Mouse (Mus musculus): ENCODE measurements around the gene Map3k11. TPM values are rescaled to one million over a fixed set of nuclear protein-coding genes. Genes with fewer than 3 reads are reported as not detected.

The Map3k11 gene
- polyA plus RNA-seq, 1 experiment from 2014 or later = 20.0 TPM

GRCm38 (mm10) chr19:5710581-5710980 is 22.0 kb downstream of the Map3k11 start:
- H3K4me3 ChIP-seq (ENCODE audit: low read depth, low read length) = no peak overlapping the region
- H3K9ac ChIP-seq (replicated peaks; ENCODE audit: low read depth, low read length) = no peak overlapping the region
- peaks cover 19% of the 10 kb centered on the region; the same call in 1 of the 2 replicates for H3K4me1 ChIP-seq (ENCODE audit: control insufficient read depth, insufficient read depth, low read length)
- H3K36me3 ChIP-seq (ENCODE audit: control insufficient read depth, insufficient read depth, low read length) = peaks cover 40% of the 10 kb centered on the region
- no peaks in the 10 kb centered on the region for H3K27me3 ChIP-seq (ENCODE audit: control insufficient read depth, insufficient read depth, low read length)
- 87% methylated on average over 8 of the region's 8 CpGs for WGBS
- no peak overlapping the region for H3K27ac ChIP-seq (ENCODE audit: low read length)
- no peaks in the 10 kb centered on the region for H3K9me3 ChIP-seq (ENCODE audit: control insufficient read depth, low read depth, low read length)
- no peak overlapping the region for H3K4me2 ChIP-seq (replicated peaks; ENCODE audit: low read depth, low read length)
- ATAC-seq (ENCODE audit: insufficient number of reproducible peaks, insufficient read depth, low FRiP score, low read depth) = no peak

DNA sequence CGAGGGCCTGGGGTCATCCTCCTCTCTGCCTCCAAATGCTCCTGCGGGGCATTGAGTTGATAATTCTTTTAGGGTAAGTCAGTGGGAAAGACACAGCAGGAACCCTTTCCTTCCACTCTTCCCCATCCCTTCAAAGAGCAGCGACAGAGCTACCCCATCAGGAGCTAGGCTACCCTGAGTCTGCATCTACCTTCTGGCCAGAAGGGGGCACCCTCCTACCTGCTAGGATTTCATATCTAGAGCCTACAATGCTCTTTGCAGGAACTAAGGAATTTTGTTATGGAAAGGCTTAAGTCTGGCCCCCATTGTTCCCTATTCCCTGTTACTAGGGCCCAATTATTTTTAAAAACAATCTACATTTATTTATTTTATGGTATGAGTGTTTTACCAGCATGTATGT is 22.7 kb downstream of the Map3k11 start:
- peaks cover 14% of the 10 kb centered on the region; the same call in 1 of the 2 replicates for H3K4me1 ChIP-seq (ENCODE audit: control insufficient read depth, insufficient read depth, low read length)
- no peak overlapping the region for H3K4me3 ChIP-seq (ENCODE audit: low read depth, low read length)
- no peak overlapping the region for H3K27ac ChIP-seq (ENCODE audit: low read length)
- no peaks in the 10 kb centered on the region for H3K27me3 ChIP-seq (ENCODE audit: control insufficient read depth, insufficient read depth, low read length)
- WGBS = 21% methylated on average over 3 of the region's 3 CpGs
- H3K9ac ChIP-seq (replicated peaks; ENCODE audit: low read depth, low read length) = no peak overlapping the region
- H3K36me3 ChIP-seq (ENCODE audit: control insufficient read depth, insufficient read depth, low read length) = peaks cover 38% of the 10 kb centered on the region
- H3K9me3 ChIP-seq (ENCODE audit: control insufficient read depth, low read depth, low read length) = no peaks in the 10 kb centered on the region
- no peak overlapping the region for H3K4me2 ChIP-seq (replicated peaks; ENCODE audit: low read depth, low read length)
- ATAC-seq (ENCODE audit: insufficient number of reproducible peaks, insufficient read depth, low FRiP score, low read depth) = no peak

DNA sequence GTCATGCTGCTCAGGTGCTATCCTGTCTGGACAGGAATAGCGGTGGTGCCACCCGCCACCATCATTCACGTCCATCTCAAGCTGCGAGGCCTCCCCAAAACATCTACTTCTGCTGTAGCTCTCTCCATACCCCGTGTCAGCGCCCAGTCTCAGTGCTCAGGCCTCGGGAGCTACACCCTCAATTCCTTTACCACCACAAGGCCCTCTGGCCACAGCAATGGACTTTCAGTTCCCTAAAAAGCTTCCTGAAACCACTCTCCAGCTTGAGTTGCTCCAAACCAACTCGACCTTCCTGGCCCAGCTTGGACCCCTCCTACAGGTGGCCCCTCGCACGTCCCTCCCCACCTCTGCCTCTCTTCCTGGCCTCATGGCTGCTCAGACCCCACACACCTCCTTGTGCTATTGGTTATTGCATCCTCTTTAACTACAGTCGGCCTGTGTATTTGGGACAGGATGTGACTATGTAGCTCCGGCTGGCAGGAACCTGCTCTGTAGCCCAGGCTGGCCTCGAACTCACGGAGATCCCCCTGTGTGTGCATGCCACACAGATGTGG is 23.4 kb downstream of the Map3k11 start:
- no peak overlapping the region for H3K9ac ChIP-seq (replicated peaks; ENCODE audit: low read depth, low read length)

GRCm38 (mm10) chr19:5713255-5713654 is 24.7 kb downstream of the Map3k11 start:
- WGBS = 61% methylated on average over 5 of the region's 5 CpGs
- no peak overlapping the region for H3K4me3 ChIP-seq (ENCODE audit: low read depth, low read length)
- H3K27ac ChIP-seq (ENCODE audit: low read length) = peak overlapping the region; percentile 74
- peaks cover 29% of the 10 kb centered on the region for H3K36me3 ChIP-seq (ENCODE audit: control insufficient read depth, insufficient read depth, low read length)
- H3K4me1 ChIP-seq (ENCODE audit: control insufficient read depth, insufficient read depth, low read length) = peaks cover 14% of the 10 kb centered on the region; the same call in 1 of the 2 replicates
- 0 out of 2 replicates have a peak overlapping the region, but pooled peaks have one; percentile 3 for H3K4me2 ChIP-seq (replicated peaks; ENCODE audit: low read depth, low read length)
- ATAC-seq (ENCODE audit: insufficient number of reproducible peaks, insufficient read depth, low FRiP score, low read depth) = no peak; the same call in 1 of the 2 replicates
- no peaks in the 10 kb centered on the region for H3K27me3 ChIP-seq (ENCODE audit: control insufficient read depth, insufficient read depth, low read length)
- H3K9ac ChIP-seq (replicated peaks; ENCODE audit: low read depth, low read length) = no peak overlapping the region
- no peaks in the 10 kb centered on the region for H3K9me3 ChIP-seq (ENCODE audit: control insufficient read depth, low read depth, low read length)

More for the DNA sequence above, 23.4 kb downstream of the Map3k11 start:
- no peak for ATAC-seq (ENCODE audit: insufficient number of reproducible peaks, insufficient read depth, low FRiP score, low read depth)
- Histone ChIP-seq H3K4me1 (ENCODE audit: control insufficient read depth, insufficient read depth, low read length) (peaks cover 14% of the 10 kb centered on the region; the same call in 1 of the 2 replicates), H3K4me3 (ENCODE audit: low read depth, low read length) (no peak overlapping the region), H3K36me3 (ENCODE audit: control insufficient read depth, insufficient read depth, low read length) (peaks cover 38% of the 10 kb centered on the region), H3K27ac (ENCODE audit: low read length) (no peak overlapping the region), H3K9me3 (ENCODE audit: control insufficient read depth, low read depth, low read length) (no peaks in the 10 kb centered on the region), H3K27me3 (ENCODE audit: control insufficient read depth, insufficient read depth, low read length) (no peaks in the 10 kb centered on the region), H3K4me2 (replicated peaks; ENCODE audit: low read depth, low read length) (no peak overlapping the region)
- WGBS = 90% methylated on average over 14 of the region's 14 CpGs

GRCm38 (mm10) chr19:5713730-5714129 is 25.2 kb downstream of the Map3k11 start:
- Histone ChIP-seq H3K4me2 (replicated peaks; ENCODE audit: low read depth, low read length) (0 out of 2 replicates have a peak overlapping the region, but pooled peaks have one; percentile 3), H3K27me3 (ENCODE audit: control insufficient read depth, insufficient read depth, low read length) (no peaks in the 10 kb centered on the region), H3K9me3 (ENCODE audit: control insufficient read depth, low read depth, low read length) (no peaks in the 10 kb centered on the region), H3K36me3 (ENCODE audit: control insufficient read depth, insufficient read depth, low read length) (peaks cover 29% of the 10 kb centered on the region), H3K4me1 (ENCODE audit: control insufficient read depth, insufficient read depth, low read length) (peaks cover 14% of the 10 kb centered on the region; the same call in 1 of the 2 replicates), H3K9ac (replicated peaks; ENCODE audit: low read depth, low read length) (no peak overlapping the region), H3K27ac (ENCODE audit: low read length) (peak overlapping the region; percentile 74), H3K4me3 (ENCODE audit: low read depth, low read length) (no peak overlapping the region)
- WGBS = 10% methylated on average over 2 of the region's 2 CpGs
- peak; percentile 83 for ATAC-seq (ENCODE audit: insufficient number of reproducible peaks, insufficient read depth, low FRiP score, low read depth)

DNA sequence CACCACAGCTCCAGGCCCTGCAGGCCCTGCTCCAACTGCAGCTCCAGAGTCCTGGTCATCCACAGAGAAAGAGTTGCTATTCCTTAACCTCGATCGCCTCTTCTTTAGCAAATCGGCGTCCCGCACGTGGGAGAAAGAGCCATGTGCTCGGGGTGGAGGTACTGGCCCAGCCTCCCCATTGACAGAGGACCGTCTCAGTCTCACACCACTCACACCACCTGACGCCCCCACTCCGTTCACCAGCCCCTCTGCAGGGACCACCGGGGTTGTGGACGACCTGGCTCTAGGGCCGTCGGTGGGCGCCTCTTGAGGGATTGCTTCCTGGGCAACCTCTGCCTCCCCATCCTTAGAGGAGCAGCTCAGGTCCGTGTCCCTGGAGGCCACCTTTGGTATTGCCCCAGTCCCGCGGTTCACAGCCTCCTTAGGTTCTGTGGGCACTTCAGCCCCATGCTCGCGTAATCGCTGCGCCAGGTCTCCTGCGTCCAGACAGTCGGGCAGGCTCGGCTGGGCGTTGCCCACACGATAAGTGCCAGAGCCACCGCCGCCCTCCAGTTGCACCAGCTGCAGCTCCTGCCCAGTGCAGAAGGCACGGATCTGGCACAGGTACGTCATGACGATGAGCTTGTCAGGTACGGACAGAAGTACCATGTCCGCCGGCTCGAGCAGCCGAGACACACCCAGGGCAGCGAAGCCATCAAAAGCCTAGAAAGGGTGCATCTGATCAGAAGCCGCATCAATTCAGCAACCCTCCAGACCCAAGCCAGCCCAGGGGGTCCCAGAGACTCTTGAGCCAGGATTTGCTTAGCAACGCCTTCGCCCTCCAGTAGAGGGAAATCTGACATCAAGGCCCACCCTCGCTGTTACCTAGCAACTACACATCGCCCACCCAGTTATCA is 27.5 kb downstream of the Map3k11 start:
- Histone ChIP-seq H3K4me3 (ENCODE audit: low read depth, low read length) (no peak overlapping the region), H3K27ac (ENCODE audit: low read length) (no peak overlapping the region), H3K27me3 (ENCODE audit: control insufficient read depth, insufficient read depth, low read length) (no peaks in the 10 kb centered on the region), H3K4me1 (ENCODE audit: control insufficient read depth, insufficient read depth, low read length) (peaks cover 14% of the 10 kb centered on the region; the same call in 1 of the 2 replicates), H3K9me3 (ENCODE audit: control insufficient read depth, low read depth, low read length) (no peaks in the 10 kb centered on the region), H3K4me2 (replicated peaks; ENCODE audit: low read depth, low read length) (no peak overlapping the region), H3K36me3 (ENCODE audit: control insufficient read depth, insufficient read depth, low read length) (peaks cover 41% of the 10 kb centered on the region), H3K9ac (replicated peaks; ENCODE audit: low read depth, low read length) (no peak overlapping the region)
- WGBS = 29% methylated on average over 43 of the region's 43 CpGs
- peak; percentile 33 for ATAC-seq (ENCODE audit: insufficient number of reproducible peaks, insufficient read depth, low FRiP score, low read depth)

- WGBS = 52% methylated on average over 10 of the region's 10 CpGs
- peaks cover 41% of the 10 kb centered on the region for H3K36me3 ChIP-seq (ENCODE audit: control insufficient read depth, insufficient read depth, low read length)
- H3K9ac ChIP-seq (replicated peaks; ENCODE audit: low read depth, low read length) = no peak overlapping the region
- no peaks in the 10 kb centered on the region for H3K27me3 ChIP-seq (ENCODE audit: control insufficient read depth, insufficient read depth, low read length)
- ATAC-seq (ENCODE audit: insufficient number of reproducible peaks, insufficient read depth, low FRiP score, low read depth) = no peak
- H3K4me1 ChIP-seq (ENCODE audit: control insufficient read depth, insufficient read depth, low read length) = peaks cover 14% of the 10 kb centered on the region; the same call in 1 of the 2 replicates
- no peak overlapping the region for H3K27ac ChIP-seq (ENCODE audit: low read length)
- no peak overlapping the region for H3K4me2 ChIP-seq (replicated peaks; ENCODE audit: low read depth, low read length)
- no peaks in the 10 kb centered on the region for H3K9me3 ChIP-seq (ENCODE audit: control insufficient read depth, low read depth, low read length)
- no peak overlapping the region for H3K4me3 ChIP-seq (ENCODE audit: low read depth, low read length)
Observed at GRCm38 (mm10) chr19:5716955-5717354, 28.4 kb downstream of the Map3k11 start.

DNA sequence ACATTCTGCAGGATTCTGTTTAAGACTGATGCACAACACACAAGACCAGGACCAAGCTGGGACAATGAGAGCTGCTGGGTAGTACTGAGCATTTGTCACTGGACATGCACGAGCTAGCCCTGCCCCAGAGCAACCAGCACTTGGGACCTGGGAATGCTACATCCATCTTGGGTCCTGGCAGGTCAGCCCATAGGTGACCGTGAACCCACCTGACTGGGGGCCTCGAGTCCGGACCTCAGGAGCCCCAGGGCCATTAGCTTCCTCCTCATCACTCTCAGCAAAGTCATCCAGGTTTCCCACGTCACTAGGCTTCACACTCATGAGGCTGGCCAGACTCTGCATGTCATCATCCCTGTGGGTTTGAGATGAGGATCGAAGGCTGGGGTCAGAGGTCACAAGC is 32.7 kb downstream of the Map3k11 start:
- Histone ChIP-seq H3K4me2 (replicated peaks; ENCODE audit: low read depth, low read length) (no peak overlapping the region), H3K4me1 (ENCODE audit: control insufficient read depth, insufficient read depth, low read length) (peaks cover 12% of the 10 kb centered on the region), H3K36me3 (ENCODE audit: control insufficient read depth, insufficient read depth, low read length) (peaks cover 43% of the 10 kb centered on the region), H3K9ac (replicated peaks; ENCODE audit: low read depth, low read length) (no peak overlapping the region), H3K4me3 (ENCODE audit: low read depth, low read length) (no peak overlapping the region), H3K9me3 (ENCODE audit: control insufficient read depth, low read depth, low read length) (no peaks in the 10 kb centered on the region), H3K27me3 (ENCODE audit: control insufficient read depth, insufficient read depth, low read length) (no peaks in the 10 kb centered on the region), H3K27ac (ENCODE audit: low read length) (no peak overlapping the region)
- WGBS = 85% methylated on average over 6 of the region's 6 CpGs
- no peak for ATAC-seq (ENCODE audit: insufficient number of reproducible peaks, insufficient read depth, low FRiP score, low read depth)
